Mouse (Mus musculus): ENCODE results near the gene Fut2. TPM values are rescaled to one million over a fixed set of nuclear protein-coding genes. Genes with fewer than 3 reads are reported as not detected.

Gene Fut2
- polyA plus RNA-seq, 1 experiment from 2014 or later, result not detected

DNA sequence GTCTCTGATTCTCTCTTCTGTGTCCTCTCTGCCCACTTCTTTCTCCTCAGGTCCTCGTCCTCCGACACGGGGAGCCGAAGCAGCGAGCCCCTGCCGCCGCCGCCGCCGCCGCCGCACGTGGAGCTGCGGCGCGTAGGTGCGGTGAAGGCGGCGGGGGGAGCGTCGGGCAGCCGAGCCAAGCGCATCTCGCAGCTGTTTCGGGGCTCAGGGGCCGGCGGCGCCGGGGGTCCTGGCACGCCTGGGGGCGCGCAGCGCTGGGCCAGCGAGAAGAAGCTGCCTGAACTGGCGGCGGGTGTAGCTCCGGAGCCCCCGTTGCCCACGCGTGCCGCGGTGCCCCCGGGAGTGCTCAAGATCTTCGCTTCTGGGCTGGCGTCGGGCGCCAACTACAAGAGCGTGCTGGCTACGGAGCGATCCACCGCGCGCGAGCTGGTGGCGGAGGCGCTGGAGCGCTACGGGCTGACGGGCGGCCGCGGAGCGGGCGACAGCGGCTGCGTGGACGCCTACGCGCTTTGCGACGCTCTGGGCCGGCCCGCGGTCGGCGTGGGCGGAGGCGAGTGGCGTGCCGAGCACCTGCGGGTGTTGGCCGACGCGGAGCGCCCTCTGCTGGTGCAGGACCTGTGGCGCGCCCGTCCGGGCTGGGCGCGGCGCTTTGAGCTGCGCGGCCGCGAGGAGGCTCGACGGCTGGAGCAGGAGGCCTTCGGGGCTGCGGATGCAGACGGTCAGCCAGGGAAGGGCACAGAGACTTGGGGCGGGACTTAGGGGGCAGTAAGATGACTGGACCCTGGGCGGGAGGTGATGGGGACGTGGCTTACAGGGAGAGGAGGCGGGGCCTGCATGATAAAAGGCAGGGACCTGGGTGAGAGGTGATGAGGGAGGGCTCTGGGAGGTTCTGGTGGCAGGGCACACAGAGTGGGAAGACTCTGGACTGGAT is 37.6 kb downstream of the Fut2 start:
- H3K27ac ChIP-seq, result no peak overlapping the region

DNA sequence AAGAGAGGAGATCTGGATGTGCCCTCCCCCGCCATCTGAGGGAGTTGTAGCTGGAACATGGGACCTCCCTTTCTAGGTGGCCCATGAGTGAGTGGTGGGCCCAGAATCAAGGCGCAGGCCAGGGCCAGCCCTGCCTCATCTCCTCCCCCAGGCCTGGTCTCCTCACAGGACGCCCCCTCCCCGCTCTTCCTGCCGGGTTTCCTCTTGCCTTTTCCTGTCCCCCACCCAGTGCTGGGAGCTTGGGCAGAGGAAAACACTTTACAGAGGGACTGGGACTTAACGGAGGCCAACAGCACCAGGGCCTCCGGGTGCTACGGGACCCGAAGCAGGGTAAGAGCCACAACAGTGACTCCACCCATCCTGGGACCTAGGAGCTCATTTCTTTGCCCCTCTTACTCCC is 38.9 kb downstream of the Fut2 start, which contains the start of gene Rasip1:
Gene Rasip1 (plus strand): TSS at position 228 of the 400 bp plus-strand sequence.
- no peak within 1 kb of the TSS for H3K4me3 ChIP-seq (ENCODE audit: inconsistent target)
- H3K36me3 ChIP-seq (ENCODE audit: inconsistent target), result no peaks in the 10 kb centered on the region
- H3K79me2 ChIP-seq (ENCODE audit: inconsistent target), result no peaks in the 10 kb centered on the region
- WGBS (ENCODE audit: missing documents), result 64% methylated on average over 9 of the region's 9 CpGs
- no peak within 1 kb of the TSS for H3K27ac ChIP-seq

More for the DNA sequence above, 37.6 kb downstream of the Fut2 start:
- Histone ChIP-seq H3K4me3 (ENCODE audit: inconsistent target) (no peak overlapping the region), H3K36me3 (ENCODE audit: inconsistent target) (no peaks in the 10 kb centered on the region), H3K79me2 (ENCODE audit: inconsistent target) (no peaks in the 10 kb centered on the region)
- WGBS (ENCODE audit: missing documents), result 2% methylated on average over 95 of the region's 105 CpGs

DNA sequence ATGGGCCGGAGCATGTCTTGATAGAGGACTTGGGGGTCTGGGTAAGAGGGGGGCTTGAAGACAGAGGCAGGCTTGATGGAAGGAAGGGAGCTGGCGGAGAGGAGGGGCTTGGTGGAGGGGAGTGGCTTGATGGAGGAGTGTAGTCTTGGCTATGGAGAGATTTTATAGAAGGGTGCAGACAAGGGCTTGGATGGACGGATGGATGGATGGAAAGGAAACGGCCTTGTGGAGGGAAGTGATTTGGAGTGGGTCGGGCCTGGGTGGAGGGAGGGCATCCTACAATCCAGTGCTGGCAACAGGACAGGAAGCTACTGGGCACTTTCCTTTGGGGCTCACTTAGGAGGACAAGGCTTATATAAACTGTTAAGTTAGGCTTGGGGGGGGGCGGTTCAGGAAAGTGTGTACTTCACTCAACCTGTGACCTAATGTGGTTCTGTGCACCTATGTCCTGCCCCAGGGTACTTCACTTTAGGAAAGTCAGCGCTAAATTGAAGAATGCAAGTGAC is 39.6 kb downstream of the Fut2 start:
- Histone ChIP-seq H3K79me2 (ENCODE audit: inconsistent target) (no peaks in the 10 kb centered on the region), H3K36me3 (ENCODE audit: inconsistent target) (no peaks in the 10 kb centered on the region), H3K4me3 (ENCODE audit: inconsistent target) (no peak overlapping the region), H3K27ac (no peak overlapping the region)
- 99% methylated on average over 6 of the region's 7 CpGs for WGBS (ENCODE audit: missing documents)

DNA sequence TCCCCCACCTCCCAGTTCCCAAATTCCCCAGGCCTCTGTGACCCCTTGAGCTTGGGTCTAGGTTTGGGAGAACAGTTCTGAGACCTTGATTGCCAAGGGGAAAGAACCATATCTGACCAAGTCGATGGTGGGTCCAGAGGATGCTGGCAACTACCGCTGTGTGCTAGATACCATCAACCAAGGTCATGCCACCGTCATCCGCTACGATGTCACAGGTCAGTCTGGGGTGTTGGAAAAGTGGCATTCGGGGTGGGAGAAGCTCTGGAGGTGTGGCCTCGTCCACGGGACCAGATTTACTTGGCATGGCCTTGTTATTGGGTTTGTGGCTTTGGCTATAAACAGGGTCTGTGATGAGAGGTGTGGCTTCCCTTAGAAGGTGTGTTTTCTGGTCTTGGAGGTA is 40.7 kb downstream of the Fut2 start:
- Histone ChIP-seq H3K4me3 (ENCODE audit: inconsistent target) (no peak overlapping the region), H3K27ac (no peak overlapping the region), H3K79me2 (ENCODE audit: inconsistent target) (no peaks in the 10 kb centered on the region), H3K36me3 (ENCODE audit: inconsistent target) (no peaks in the 10 kb centered on the region)
- WGBS (ENCODE audit: missing documents), result 84% methylated on average over 8 of the region's 8 CpGs

DNA sequence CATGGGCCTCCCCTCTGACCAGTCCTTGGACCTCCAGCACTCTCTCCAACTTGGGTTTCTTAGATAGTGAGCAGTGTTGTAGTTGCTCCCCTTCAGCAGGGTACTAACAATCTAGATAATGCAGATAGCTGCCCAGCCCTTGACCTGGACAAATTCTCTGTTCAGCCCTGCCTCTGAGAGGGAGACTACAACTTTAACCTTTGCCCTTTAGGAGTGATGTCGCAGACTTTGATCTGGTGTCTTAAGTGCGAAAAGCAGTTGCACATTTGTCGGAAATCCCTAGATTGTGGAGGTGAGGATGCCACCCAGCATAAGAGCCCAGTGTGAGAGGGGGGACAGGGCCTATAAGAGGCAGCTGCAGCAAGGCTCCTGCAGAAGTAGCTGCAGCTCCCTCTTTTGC is 41.5 kb downstream of the Fut2 start:
- Histone ChIP-seq H3K27ac (no peak overlapping the region), H3K4me3 (ENCODE audit: inconsistent target) (no peak overlapping the region), H3K79me2 (ENCODE audit: inconsistent target) (no peaks in the 10 kb centered on the region), H3K36me3 (ENCODE audit: inconsistent target) (no peaks in the 10 kb centered on the region)
- WGBS (ENCODE audit: missing documents), result 97% methylated on average over 3 of the region's 3 CpGs

DNA sequence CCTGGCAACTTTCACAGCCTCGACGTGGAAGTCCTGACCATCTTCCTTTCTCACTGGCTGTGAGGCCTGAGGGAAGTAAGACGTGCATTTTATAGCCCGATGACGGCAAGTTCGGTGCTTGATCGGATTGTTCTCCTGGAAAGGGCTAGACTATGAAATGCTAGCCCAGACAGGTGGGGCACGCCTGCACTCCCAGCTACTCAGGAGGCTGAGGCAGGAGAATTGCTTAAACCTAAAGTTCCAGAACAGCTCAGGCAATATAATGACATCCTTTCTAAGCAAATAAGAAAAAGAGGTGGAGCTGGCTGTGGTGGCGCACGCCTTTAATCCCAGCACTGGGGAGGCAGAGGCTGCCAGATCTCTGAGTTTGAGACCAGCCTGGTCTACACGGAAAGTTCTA is 42.7 kb downstream of the Fut2 start:
- Histone ChIP-seq H3K36me3 (ENCODE audit: inconsistent target) (no peaks in the 10 kb centered on the region), H3K27ac (no peak overlapping the region), H3K79me2 (ENCODE audit: inconsistent target) (no peaks in the 10 kb centered on the region), H3K4me3 (ENCODE audit: inconsistent target) (no peak overlapping the region)
- 94% methylated on average over 11 of the region's 11 CpGs for WGBS (ENCODE audit: missing documents)

DNA sequence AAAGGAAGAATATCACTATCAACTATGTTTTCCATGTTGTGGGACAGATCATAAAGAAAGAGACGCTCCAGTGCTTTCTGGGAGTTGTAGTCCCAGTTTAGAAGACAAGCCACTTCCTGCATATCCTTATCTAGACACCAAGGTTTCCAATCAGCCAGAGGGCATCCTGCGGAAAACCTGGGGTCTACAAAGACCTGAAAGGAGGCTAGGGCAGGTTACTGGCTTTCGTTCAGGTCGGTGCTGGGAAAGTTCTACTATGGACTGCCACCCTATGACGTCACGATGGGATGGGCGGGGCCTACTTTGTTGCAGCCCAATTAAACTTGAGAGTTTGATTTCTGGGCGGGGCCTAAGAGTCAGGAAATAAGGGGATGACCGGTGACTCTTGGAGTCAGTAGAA is 44.8 kb downstream of the Fut2 start, which contains the start of gene Izumo1:
Gene Izumo1 (plus strand): TSS at position 369 of the 400 bp plus-strand sequence.
- 48% methylated on average over 9 of the region's 9 CpGs for WGBS (ENCODE audit: missing documents)
- Histone ChIP-seq H3K4me3 (ENCODE audit: inconsistent target) (no peak within 1 kb of the TSS), H3K27ac (no peak within 1 kb of the TSS), H3K79me2 (ENCODE audit: inconsistent target) (no peaks in the 10 kb centered on the region), H3K36me3 (ENCODE audit: inconsistent target) (no peaks in the 10 kb centered on the region)

DNA sequence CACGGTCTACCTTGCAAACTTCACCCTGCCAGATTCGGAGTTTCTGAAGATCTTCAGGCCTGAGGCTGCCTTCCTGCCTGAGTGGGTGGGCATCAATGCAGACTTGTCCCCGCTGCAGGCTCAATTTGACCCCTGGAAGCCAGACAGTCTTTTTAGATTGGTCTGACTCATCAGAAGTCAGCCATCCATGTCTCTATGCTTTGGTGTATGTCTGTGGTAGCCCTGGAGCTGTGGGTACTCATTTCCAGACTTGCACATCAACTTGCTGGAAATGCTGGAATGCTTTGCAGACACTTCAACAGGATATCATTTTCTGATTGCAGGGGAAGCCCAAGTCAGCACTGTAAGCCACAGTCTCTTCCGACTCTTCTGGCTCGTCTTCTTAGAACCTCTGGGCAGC is 46.6 kb downstream of the Fut2 start:
- Histone ChIP-seq H3K36me3 (ENCODE audit: inconsistent target) (no peaks in the 10 kb centered on the region), H3K79me2 (ENCODE audit: inconsistent target) (no peaks in the 10 kb centered on the region), H3K27ac (no peak overlapping the region), H3K4me3 (ENCODE audit: inconsistent target) (no peak overlapping the region)
- WGBS (ENCODE audit: missing documents), result 94% methylated on average over 5 of the region's 5 CpGs

DNA sequence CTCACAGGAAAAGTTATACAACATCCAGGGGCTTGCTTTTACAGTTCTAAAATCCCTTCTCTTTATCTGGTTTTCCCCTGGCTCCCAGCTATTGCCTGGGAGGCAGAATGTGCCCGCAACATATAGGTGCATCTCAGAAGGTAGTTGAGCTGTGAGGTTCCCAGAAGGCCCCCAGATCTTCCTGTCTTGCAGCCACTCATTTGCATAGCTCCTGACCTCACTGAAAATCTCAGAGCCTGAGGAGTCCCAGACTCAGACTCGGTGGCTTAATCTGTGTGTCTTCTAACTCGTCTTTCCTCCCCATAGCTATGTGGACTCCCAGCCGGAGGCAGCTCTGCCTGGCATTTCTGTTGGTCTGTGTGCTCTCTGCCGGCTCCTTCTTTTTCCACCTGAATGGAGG is 47.9 kb downstream of the Fut2 start:
- no peak overlapping the region for H3K27ac ChIP-seq
- H3K36me3 ChIP-seq (ENCODE audit: inconsistent target), result no peaks in the 10 kb centered on the region
- 86% methylated on average over 5 of the region's 5 CpGs for WGBS (ENCODE audit: missing documents)
- H3K79me2 ChIP-seq (ENCODE audit: inconsistent target), result no peaks in the 10 kb centered on the region
- no peak overlapping the region for H3K4me3 ChIP-seq (ENCODE audit: inconsistent target)

DNA sequence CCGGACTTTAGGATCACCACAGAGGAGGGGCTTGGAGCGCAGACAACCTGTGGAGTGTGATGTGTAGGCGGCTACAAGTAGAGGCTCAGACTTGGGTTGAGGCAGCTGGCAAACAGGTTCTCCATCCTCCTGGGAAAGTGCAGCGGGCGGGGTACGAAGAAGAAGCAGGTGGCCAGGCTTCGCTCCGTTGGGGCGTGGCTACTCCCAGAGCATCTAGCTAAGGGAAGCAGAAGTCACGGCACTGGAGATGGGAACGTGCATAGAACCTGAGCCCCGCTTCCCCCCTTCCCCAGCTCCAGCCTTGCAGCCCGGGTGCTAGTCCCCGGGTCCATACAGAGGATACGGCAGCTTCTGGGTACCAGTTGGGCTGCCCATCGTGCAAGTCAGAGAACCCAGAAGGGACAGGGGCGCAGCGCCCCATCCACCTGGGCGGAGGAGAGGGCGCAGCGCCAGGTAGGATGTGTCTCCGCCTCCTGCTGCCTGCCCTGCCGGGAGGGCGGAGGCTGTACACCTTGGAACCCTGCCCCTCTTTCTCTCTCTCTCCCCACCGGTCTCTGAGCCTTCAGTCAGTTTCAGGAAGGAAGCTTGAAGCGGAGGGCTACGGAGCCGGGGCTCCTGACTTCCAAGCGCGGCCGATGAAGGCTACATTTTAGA is 49.0 kb downstream of the Fut2 start, which contains the start of gene Fut1:
Gene Fut1 (plus strand): TSS at position 248 of the 654 bp plus-strand sequence.
- no peak within 1 kb of the TSS for H3K4me3 ChIP-seq (ENCODE audit: inconsistent target)
- no peaks in the 10 kb centered on the region for H3K36me3 ChIP-seq (ENCODE audit: inconsistent target)
- no peaks in the 10 kb centered on the region for H3K79me2 ChIP-seq (ENCODE audit: inconsistent target)
- H3K27ac ChIP-seq, result no peak within 1 kb of the TSS
- WGBS (ENCODE audit: missing documents), result 30% methylated on average over 30 of the region's 31 CpGs

DNA sequence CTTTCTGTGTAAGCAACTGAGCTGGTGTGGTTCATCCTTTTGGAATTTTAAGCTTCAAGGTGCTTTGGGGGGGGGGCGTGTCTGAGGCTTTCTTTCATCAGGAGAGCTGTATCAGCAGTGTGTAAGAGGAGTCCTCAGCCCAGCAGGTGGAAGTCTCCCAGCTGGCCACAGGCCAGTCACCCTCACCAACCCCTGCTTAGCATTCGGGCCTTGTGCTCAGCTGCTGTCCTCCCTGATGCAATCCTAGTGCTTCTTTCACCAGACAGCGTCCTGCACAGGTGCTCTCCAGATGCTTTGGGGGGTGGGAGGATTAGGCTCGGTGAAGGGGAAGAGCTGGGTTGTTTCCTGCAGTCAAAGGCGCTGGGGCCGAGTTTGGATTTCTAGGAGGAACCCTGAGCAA is 49.9 kb downstream of the Fut2 start:
- no peaks in the 10 kb centered on the region for H3K36me3 ChIP-seq (ENCODE audit: inconsistent target)
- H3K27ac ChIP-seq, result no peak overlapping the region
- H3K4me3 ChIP-seq (ENCODE audit: inconsistent target), result no peak overlapping the region
- WGBS (ENCODE audit: missing documents), result 62% methylated on average over 6 of the region's 6 CpGs
- H3K79me2 ChIP-seq (ENCODE audit: inconsistent target), result no peaks in the 10 kb centered on the region

DNA sequence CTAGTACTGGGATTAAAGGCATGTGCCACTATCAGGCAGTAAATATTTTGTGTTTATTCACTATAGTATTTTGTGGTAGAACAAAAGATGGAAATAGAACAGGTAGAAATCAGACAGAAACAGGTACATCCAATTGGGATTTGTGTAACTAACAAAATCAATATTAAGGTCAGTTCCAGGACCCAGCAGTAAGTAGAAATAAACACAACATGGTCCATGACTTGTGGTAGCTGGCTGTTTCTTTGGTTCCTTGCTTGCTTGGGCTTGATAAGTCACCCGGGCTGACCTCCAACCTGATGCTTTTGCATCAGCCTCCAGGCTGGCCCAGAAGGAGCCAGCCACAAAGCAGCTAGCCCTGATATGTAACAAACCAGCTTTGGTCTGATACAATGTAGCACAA is 56.7 kb downstream of the Fut2 start:
- Histone ChIP-seq H3K27ac (no peak overlapping the region), H3K4me3 (ENCODE audit: inconsistent target) (no peak overlapping the region), H3K79me2 (ENCODE audit: inconsistent target) (no peaks in the 10 kb centered on the region), H3K36me3 (ENCODE audit: inconsistent target) (no peaks in the 10 kb centered on the region)
- 100% methylated on average over 1 of the region's 1 CpGs for WGBS (ENCODE audit: missing documents)

DNA sequence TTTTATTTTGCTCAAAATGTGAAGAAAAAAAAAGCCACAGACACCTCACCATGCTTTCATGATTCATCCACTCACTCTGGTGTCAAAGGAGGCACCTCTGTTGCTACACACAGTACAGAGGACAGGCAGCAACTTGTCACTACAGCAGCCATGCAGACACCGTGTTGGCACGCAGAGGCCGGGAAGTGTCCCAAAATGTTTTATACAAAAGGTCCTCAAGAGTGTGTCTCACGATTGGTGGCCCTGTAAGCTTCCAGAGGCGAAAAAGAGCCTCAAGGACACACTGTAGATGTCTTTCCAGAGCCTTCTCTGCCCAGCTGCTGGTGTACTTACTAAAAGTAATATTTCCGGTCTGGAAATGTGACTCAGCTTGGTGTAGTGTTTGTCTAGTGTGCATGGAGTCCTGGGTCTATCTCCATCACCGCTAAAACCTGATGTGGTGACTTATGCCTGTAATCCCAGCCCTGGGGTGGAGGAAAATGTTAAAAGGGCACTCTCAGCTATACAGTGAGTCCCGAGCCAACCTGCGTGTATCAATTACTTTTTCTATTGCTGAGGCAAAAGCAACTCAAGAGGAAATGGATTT is 60.4 kb downstream of the Fut2 start:
- Histone ChIP-seq H3K27ac (no peak overlapping the region), H3K4me3 (ENCODE audit: inconsistent target) (no peak overlapping the region), H3K36me3 (ENCODE audit: inconsistent target) (no peaks in the 10 kb centered on the region), H3K79me2 (ENCODE audit: inconsistent target) (no peaks in the 10 kb centered on the region)
- 89% methylated on average over 9 of the region's 9 CpGs for WGBS (ENCODE audit: missing documents)

DNA sequence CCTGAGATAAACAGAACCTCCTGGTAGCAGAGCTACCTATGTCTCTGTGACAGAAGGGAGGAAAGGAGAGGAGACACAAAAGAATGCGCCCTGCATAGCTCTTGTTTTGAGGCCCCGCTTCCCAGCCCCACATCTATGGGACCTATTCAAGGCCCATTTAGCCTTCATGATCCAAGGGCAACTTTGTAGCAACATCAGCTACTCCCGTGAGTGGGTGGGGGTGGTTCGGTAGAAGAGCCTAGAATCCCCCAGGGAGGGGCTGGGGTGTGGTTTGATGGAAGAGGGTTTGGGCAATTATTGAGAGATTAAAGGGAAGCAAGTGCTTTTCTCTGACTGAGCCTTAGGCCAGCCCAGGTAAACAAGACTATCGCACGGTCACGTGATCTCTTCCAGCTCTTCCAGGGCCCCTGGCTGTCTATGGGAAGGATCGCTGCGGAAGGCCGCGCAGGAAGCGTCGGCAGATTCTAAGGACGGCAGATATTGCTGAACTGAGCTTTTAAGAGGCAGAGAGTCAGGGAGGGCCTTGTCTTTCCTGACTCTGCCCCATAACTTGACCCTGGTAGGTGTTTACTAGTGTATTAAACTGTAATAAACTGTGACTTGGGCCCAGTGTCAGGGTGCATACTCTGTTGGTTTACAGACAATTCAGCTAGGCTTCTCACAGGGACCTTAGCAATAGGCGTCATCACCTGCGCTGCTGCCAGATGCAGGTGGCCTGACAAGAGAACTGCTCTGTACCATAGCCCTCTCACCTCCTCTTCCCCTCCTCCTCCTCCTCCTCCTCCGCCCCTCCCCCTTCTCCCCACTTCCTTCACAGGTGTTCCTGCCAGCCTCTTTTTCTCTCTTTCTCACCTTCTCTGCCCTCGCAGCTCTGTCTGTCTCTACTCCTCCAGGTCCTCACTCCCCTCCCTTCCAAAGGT is 67.0 kb downstream of the Fut2 start:
- Histone ChIP-seq H3K4me3 (ENCODE audit: inconsistent target) (no peak overlapping the region), H3K79me2 (ENCODE audit: inconsistent target) (no peaks in the 10 kb centered on the region), H3K36me3 (ENCODE audit: inconsistent target) (no peaks in the 10 kb centered on the region), H3K27ac (no peak overlapping the region)
- 93% methylated on average over 18 of the region's 18 CpGs for WGBS (ENCODE audit: missing documents)
